Mouse (Mus musculus): ENCODE measurements around the gene Galnt2. TPM values are rescaled to one million over a fixed set of nuclear protein-coding genes. Genes with fewer than 3 reads are reported as not detected.

The Galnt2 gene
- polyA plus RNA-seq, 1 experiment from 2014 or later, result 67.2 TPM

DNA sequence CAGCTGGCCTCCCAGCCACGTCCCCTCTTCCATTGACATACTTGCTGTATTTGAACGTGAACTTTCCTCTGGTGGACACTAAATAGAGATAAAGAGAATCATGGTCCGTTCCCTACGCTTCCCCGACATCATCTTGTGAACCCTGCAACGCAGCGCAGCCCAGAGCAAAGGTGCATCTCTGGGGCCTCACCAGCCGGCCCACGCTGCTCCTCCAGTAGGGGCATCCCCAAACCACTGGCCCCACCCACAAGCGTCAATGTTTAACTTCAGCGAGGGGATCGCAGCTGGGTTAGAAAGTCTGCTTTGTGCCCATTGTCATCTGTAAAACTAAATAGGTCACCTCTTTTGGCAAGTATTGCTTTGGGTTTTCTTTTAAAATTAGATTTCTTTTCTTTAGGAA is 112.8 kb downstream of the Galnt2 start:
- DNase-seq (no peak), ATAC-seq (ENCODE audit: insufficient read depth) (no peak)
- 72% methylated on average over 12 of the region's 12 CpGs for WGBS
- Histone ChIP-seq H3K4me2 (no peak overlapping the region), H3K36me3 (ENCODE audit: insufficient read depth) (peaks cover 42% of the 10 kb centered on the region), H3K9ac (no peak overlapping the region), H3K27ac (ENCODE audit: low read depth) (no peak overlapping the region), H3K4me1 (ENCODE audit: insufficient read depth) (no peaks in the 10 kb centered on the region), H3K4me3 (ENCODE audit: low read depth, low read length) (no peak overlapping the region), H3K9me3 (ENCODE audit: low read depth, low read length) (no peaks in the 10 kb centered on the region), H3K27me3 (ENCODE audit: insufficient read depth, low read length) (no peaks in the 10 kb centered on the region)
- TF ChIP-seq CTCF (IDR thresholded peaks at IDR 0.05; ENCODE audit: low read depth), result no peak

DNA sequence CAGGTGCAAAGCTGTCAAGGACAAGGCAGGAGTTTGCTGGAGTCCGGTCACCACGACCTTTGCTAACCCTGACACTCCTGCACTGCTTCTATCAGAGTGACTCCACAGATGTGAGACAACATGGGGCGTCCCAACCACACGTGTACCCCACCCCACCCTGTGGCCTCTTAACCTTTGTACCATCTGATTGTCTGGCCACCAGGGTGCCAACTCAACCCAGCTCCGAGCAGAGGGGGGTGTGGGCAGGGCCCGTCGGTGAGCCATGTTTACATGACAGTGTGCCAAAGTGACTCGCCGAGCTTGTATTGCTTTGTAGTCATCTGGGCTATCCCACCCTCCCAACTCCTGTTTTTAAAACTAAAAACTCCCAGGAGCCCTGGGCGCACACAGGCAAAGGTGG is 113.9 kb downstream of the Galnt2 start:
- WGBS, result 74% methylated on average over 10 of the region's 10 CpGs
- H3K4me1 ChIP-seq (ENCODE audit: insufficient read depth), result no peaks in the 10 kb centered on the region
- no peak overlapping the region for H3K27ac ChIP-seq (ENCODE audit: low read depth)
- no peak overlapping the region for H3K4me3 ChIP-seq (ENCODE audit: low read depth, low read length)
- ATAC-seq (ENCODE audit: insufficient read depth) (no peak), DNase-seq (no peak)
- H3K27me3 ChIP-seq (ENCODE audit: insufficient read depth, low read length), result no peaks in the 10 kb centered on the region
- H3K4me2 ChIP-seq, result no peak overlapping the region
- TF ChIP-seq CTCF (IDR thresholded peaks at IDR 0.05; ENCODE audit: low read depth), result no peak
- H3K36me3 ChIP-seq (ENCODE audit: insufficient read depth), result peaks cover 36% of the 10 kb centered on the region
- no peaks in the 10 kb centered on the region for H3K9me3 ChIP-seq (ENCODE audit: low read depth, low read length)
- H3K9ac ChIP-seq, result no peak overlapping the region

DNA sequence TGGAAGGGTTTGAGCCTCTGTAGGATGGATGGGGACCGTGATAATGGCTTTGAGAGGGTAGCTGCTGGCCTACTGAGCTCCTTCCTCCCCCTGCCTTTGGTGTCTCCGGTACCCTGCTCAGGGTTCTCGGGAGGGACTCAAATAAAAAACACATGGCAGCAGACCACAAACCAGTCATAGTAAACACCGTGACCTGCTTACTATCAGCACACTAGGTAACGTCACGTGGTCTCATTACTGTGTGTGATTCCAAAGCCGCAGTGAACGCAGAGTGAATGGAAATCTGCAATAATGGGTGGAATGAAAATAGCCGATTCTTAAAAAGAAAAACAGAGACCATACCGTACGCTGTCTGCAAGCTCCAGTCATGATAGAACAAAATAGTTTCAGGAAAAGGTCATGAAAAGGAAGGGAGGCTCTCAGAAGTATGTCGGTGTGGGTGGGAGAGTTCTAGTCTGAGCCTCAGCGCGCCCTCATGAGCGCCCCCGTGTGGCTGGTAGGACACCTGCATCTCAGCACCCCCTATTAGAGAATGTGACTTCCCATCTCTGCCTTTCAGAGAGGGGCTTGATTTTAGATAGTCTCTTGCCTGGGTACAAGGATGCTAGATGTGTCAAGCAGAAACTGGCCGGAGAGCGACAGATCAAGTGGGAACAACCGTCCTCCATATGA is 115.8 kb downstream of the Galnt2 start:
- Histone ChIP-seq H3K4me3 (ENCODE audit: low read depth, low read length) (no peak overlapping the region), H3K4me2 (no peak overlapping the region), H3K27ac (ENCODE audit: low read depth) (no peak overlapping the region), H3K9me3 (ENCODE audit: low read depth, low read length) (no peaks in the 10 kb centered on the region), H3K9ac (no peak overlapping the region), H3K27me3 (ENCODE audit: insufficient read depth, low read length) (no peaks in the 10 kb centered on the region), H3K36me3 (ENCODE audit: insufficient read depth) (peaks cover 26% of the 10 kb centered on the region), H3K4me1 (ENCODE audit: insufficient read depth) (no peaks in the 10 kb centered on the region)
- ATAC-seq (ENCODE audit: insufficient read depth), result peak; percentile 21; the same call in 1 of the 2 replicates
- TF ChIP-seq CTCF (IDR thresholded peaks at IDR 0.05; ENCODE audit: low read depth), result peak; percentile 97
- 49% methylated on average over 19 of the region's 19 CpGs for WGBS
- DNase-seq, result peak; percentile 84

DNA sequence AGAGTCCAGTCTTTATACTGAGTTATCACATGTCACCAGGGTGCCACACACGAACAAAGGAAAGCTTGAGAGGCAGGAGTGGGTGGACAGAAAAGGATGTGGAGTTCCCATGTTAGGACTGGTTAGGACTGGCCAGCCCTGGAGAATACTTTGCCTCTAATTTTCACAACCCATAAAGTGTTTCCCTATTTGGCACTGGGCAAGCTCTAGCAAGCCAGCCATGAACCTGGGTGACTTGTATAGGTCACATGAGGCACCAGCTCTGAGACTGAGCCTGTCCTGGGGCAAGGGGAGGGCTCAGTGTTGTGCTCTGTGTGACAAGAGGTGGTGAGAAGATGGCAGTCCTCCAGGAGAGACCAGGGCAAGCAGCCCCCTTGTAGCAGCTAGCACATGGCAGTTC is 116.9 kb downstream of the Galnt2 start:
- no peak overlapping the region for H3K27ac ChIP-seq (ENCODE audit: low read depth)
- H3K9ac ChIP-seq, result no peak overlapping the region
- H3K4me1 ChIP-seq (ENCODE audit: insufficient read depth), result no peaks in the 10 kb centered on the region
- 58% methylated on average over 1 of the region's 1 CpGs for WGBS
- TF ChIP-seq CTCF (IDR thresholded peaks at IDR 0.05; ENCODE audit: low read depth), result no peak
- no peak overlapping the region for H3K4me3 ChIP-seq (ENCODE audit: low read depth, low read length)
- peaks cover 25% of the 10 kb centered on the region for H3K36me3 ChIP-seq (ENCODE audit: insufficient read depth)
- H3K27me3 ChIP-seq (ENCODE audit: insufficient read depth, low read length), result no peaks in the 10 kb centered on the region
- ATAC-seq (ENCODE audit: insufficient read depth), result no peak
- no peak for DNase-seq
- H3K9me3 ChIP-seq (ENCODE audit: low read depth, low read length), result no peaks in the 10 kb centered on the region
- H3K4me2 ChIP-seq, result no peak overlapping the region

DNA sequence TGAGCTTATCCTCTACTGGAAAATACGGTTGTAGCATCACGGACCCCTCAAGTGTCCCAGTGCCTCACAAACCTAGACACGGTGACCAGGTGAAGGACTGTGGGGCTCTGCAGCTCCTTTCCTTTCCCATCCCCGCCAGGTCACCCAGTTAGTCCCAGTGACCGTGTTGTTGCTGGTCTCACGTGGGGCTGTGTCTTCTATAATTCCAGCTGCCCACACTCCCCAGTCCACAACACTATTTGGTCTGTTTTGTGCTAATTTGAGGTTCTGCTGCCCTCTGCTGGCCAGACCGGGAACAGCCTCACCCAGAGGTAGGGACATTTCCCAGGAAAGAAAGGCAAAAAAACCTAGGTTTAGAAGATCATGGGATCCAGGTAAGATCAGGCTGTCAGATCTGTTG is 118.5 kb downstream of the Galnt2 start:
- DNase-seq (peak; percentile 90), ATAC-seq (ENCODE audit: insufficient read depth) (no peak)
- no peak overlapping the region for H3K4me2 ChIP-seq
- 31% methylated on average over 7 of the region's 7 CpGs for WGBS
- no peak overlapping the region for H3K27ac ChIP-seq (ENCODE audit: low read depth)
- no peaks in the 10 kb centered on the region for H3K27me3 ChIP-seq (ENCODE audit: insufficient read depth, low read length)
- H3K9ac ChIP-seq, result no peak overlapping the region
- peak; percentile 97 for TF ChIP-seq CTCF (IDR thresholded peaks at IDR 0.05; ENCODE audit: low read depth)
- H3K9me3 ChIP-seq (ENCODE audit: low read depth, low read length), result no peaks in the 10 kb centered on the region
- no peak overlapping the region for H3K4me3 ChIP-seq (ENCODE audit: low read depth, low read length)
- no peaks in the 10 kb centered on the region for H3K4me1 ChIP-seq (ENCODE audit: insufficient read depth)
- H3K36me3 ChIP-seq (ENCODE audit: insufficient read depth), result peaks cover 11% of the 10 kb centered on the region; the same call in 1 of the 2 replicates

DNA sequence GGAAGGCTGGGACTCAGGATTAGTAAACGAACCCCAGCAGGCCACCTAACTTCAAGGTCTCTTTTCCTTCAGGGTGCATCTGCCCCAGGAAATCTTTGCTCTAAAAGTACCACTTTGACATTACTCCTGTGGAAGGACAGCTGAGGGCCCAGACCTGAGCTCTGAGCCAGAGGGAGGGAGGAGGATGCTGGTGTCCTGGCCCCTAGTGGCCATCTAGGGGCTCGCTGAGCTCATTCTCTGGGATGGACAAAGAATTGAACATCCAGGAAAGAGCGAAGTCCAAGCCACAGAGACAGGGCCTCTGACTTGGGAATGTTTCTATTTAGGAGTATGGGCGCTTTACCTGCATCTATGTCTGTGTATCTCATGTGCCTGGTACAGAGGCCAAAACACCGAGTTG is 120.4 kb downstream of the Galnt2 start:
- Histone ChIP-seq H3K36me3 (ENCODE audit: insufficient read depth) (no peaks in the 10 kb centered on the region), H3K9ac (no peak overlapping the region), H3K9me3 (ENCODE audit: low read depth, low read length) (no peaks in the 10 kb centered on the region), H3K27me3 (ENCODE audit: insufficient read depth, low read length) (no peaks in the 10 kb centered on the region), H3K4me3 (ENCODE audit: low read depth, low read length) (no peak overlapping the region), H3K4me1 (ENCODE audit: insufficient read depth) (no peaks in the 10 kb centered on the region), H3K4me2 (no peak overlapping the region), H3K27ac (ENCODE audit: low read depth) (no peak overlapping the region)
- DNase-seq, result no peak
- WGBS, result 65% methylated on average over 5 of the region's 5 CpGs
- TF ChIP-seq CTCF (IDR thresholded peaks at IDR 0.05; ENCODE audit: low read depth), result peak; percentile 61
- ATAC-seq (ENCODE audit: insufficient read depth), result no peak

DNA sequence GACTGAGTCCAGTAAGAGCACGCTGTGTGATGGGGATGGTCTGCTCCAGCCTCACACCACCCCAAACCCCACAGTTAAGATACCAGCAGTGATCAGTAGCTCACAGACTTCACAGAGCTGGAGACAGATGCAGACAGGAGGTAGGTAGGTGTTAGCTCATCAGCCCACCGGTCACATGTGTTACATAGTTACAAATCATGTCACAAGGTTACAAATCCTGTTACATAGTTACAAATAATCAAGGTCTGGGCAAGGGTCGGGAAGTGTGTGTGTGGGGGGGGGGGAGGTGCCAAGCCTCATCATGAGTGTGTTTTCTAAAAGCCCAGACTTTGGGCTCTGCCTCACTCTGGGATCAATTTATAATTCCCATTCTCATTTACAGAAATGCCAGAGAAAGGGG is 129.7 kb downstream of the Galnt2 start:
- no peak overlapping the region for H3K4me2 ChIP-seq
- H3K36me3 ChIP-seq (ENCODE audit: insufficient read depth), result no peaks in the 10 kb centered on the region
- DNase-seq (no peak), ATAC-seq (ENCODE audit: insufficient read depth) (no peak)
- no peaks in the 10 kb centered on the region for H3K9me3 ChIP-seq (ENCODE audit: low read depth, low read length)
- H3K27me3 ChIP-seq (ENCODE audit: insufficient read depth, low read length), result no peaks in the 10 kb centered on the region
- H3K27ac ChIP-seq (ENCODE audit: low read depth), result no peak overlapping the region
- no peak overlapping the region for H3K4me3 ChIP-seq (ENCODE audit: low read depth, low read length)
- 70% methylated on average over 3 of the region's 3 CpGs for WGBS
- H3K9ac ChIP-seq, result no peak overlapping the region
- H3K4me1 ChIP-seq (ENCODE audit: insufficient read depth), result no peaks in the 10 kb centered on the region
- no peak for TF ChIP-seq CTCF (IDR thresholded peaks at IDR 0.05; ENCODE audit: low read depth)
